Mouse (Mus musculus) retina, embryonic 14.5 days (tissue): ENCODE data around the gene Akap5.
A peak's percentile ranks its signal among the peaks of the same experiment; 100 is the strongest.

Experiments used
- DNase-seq: peaks from one replicate; pipeline ENCODE4 v3.0.0-alpha.2; 2015; ENCODE audit warnings: low spot score

Akap5 gene

GRCm38 (mm10) chr12:76311227-76311626 lies 13.5 kb upstream of the Akap5 start:
- DNase-seq = no peak

DNA sequence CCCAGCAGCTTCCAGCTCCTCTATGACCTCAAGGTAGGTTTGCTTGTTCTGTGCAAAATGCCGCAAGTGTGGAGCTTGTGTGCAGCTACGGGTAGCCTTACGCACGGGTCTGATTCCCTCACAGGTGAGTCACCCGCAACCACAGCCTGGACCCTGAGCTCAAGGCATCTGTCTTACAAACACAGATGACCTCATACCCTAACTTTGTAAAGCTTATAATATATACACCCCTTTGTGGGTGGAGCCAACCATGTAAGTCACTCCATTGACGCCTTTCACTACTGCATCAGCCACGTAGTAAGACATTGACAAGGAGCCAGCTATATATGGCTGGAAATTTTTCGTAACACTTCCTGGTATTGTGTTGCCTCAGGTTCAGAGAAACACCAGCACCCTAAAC lies 12.7 kb upstream of the Akap5 start:
- DNase-seq = no peak

DNA sequence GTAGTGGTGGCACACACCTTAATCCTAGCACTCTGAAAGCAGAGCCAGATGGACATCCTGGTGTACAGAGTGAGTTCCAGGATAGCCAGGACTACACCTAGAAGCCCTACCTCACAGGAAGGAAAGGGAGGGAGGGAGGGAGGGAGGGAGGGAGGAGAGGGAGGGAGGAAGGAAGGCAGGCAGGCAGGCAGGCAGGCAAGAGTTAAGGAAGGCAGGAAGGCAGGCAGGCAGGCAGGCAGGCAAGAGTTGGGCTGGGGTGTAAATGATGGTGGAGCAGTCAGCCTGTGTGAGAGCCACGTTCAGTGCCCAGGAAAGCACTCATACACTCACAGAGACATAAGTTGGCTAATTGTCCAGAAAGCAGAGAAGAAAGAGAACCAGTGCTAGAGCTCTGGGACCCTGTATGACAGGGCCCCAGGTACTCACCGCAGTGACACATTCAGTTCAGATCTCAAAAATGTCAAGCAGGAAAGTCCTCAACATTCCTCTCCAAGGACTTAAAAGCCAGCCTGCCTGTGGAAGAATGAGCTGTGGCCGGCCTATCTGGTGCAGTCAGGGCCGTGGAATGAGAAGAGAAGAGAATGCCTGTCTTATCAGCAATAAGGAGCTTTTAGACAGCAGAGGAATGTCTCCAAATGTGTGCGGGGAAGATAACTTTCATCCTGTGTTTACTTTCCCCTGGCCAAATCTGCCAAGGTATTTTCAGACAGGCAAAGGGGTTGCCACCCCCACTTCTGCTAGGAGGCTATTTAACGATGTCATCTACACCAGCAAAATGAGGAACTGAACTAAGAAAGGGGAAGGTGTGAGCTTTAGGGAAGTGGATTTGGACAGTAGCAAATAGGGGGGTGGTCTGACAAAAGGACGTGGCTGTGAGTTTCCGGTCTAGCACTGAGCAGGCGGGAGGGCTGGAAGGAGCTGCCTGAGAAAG lies 6.1 kb upstream of the Akap5 start:
- no peak for DNase-seq

GRCm38 (mm10) chr12:76326437-76327220 lies 1.9 kb downstream of the Akap5 start:
- no peak for DNase-seq

GRCm38 (mm10) chr12:76328567-76329354 lies 4.1 kb downstream of the Akap5 start:
- no peak for DNase-seq

DNA sequence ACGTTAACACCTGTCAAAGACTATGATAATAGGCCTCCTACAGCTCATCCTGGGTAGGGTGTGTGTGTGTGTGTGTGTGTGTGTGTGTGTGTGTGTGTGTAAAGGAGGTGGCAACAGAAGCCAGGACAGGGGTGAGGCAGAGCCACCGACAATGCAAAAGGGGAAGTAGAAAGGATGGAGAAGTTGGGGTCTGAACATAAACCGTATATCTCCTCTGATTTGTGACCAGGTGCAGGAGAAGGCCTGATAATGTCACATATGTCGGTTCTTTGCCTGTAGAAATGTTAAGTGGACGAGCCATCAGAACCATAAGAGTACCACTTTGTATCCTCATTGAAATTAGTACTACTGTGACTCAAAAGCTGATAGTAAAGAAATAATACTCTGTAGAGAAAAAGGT lies 9.0 kb downstream of the Akap5 start:
- DNase-seq = no peak

- DNase-seq = no peak
Observed at GRCm38 (mm10) chr12:76335641-76336040, 10.9 kb downstream of the Akap5 start.

DNA sequence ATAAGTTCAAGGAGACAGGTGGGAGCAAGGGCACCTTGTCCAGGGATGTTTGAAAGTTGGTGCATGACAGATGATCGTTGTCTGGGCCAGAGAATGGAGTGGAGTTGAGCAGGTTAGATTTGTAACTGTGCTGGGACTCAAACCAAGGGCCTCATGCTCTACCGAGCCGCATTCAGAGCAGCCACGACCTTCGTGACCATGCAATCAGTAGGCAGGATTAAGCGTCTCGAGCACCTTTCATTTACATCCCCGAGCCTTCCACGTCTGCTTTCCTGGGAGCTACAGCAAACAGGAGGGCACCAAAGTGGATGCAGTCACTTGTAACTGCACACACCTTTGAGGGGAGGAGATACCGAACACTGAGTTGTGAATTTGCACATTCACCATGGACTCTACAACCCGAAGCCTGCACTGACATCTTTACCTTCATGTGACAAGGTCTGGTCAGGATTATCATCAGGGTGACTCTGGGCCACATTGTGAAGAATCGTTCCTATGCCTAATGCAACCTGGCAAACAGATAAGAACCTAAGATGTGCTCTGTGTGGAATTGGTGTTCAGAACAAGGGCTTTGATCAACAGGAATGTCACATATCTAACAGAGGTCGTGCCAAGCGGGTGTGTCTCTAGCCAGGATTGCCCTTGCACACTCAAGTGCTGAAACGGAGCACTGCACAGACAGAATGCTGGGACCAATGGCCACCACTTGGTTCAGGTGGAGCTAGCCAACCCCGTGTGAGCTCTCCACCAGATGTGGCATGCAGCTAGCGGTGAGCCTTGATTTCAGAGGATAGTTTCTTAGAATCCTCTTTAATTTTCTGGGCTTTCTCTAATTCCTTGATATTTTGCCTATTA lies 11.6 kb downstream of the Akap5 start:
- DNase-seq = no peak

GRCm38 (mm10) chr12:76341080-76341479 lies 16.4 kb downstream of the Akap5 start:
- DNase-seq = peak; percentile 84

DNA sequence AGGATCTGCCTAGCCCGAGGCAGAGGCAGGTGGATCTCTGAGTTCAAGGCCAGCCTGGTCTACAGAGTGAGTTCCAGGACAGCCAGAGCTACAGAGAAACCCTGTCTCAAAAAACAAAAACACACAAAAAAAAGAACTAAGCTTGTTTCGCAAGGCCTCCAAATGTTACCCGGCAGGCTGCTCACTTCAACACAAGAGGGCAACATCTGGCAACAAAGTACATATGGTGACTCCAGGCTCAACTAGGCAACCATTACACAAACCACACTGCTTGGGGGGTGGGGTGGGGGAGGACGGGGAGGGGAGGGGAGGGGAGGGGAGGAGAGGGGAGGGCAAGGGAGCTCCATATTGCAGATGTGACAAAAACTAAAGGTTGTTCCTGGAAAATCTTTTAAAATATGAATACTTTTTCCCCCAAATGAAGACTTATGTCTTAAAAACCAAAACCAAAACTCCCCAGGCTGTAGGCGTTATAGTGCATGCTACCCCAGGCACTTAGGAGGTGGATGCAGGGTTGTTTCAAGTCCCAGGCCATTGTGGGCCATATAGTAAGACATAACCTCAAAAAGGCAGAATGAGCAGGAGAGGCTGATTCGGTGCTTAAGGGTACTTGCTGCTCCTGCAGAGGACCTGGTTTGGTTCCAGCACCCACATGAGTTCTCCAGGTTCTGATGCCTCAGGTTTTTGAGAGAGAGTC lies 21.2 kb downstream of the Akap5 start:
- no peak for DNase-seq

GRCm38 (mm10) chr12:76349680-76350220 lies 25.1 kb downstream of the Akap5 start:
- DNase-seq = no peak

- DNase-seq = no peak
Observed at GRCm38 (mm10) chr12:76360868-76361267, 36.2 kb downstream of the Akap5 start.

- DNase-seq = no peak
Observed at GRCm38 (mm10) chr12:76361405-76362302, 37.0 kb downstream of the Akap5 start.

DNA sequence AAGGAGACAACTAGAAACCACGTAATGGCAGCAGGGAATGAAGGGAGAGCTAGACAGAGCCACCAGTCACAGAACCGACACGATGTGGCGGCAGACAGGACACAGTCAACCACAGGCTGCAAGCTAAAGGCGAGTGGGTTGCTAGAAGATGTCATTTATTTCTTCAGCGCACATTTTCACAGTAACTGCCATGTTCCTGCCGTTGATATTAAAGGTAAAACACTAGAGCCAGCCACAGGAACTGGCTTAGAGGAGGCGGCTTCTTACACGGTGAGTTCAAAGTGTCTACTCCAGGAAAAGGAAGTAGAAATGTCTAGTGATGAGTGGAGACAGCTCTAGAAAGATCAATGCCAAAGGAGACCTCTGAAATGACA lies 37.6 kb downstream of the Akap5 start:
- DNase-seq = no peak

GRCm38 (mm10) chr12:76366276-76366675 lies 41.6 kb downstream of the Akap5 start:
- DNase-seq = no peak

GRCm38 (mm10) chr12:76367096-76367995 lies 42.7 kb downstream of the Akap5 start:
- peak; percentile 32 for DNase-seq

- no peak for DNase-seq
Observed at GRCm38 (mm10) chr12:76368201-76368789, 43.6 kb downstream of the Akap5 start.

- no peak for DNase-seq
Observed at GRCm38 (mm10) chr12:76368790-76369205, 44.1 kb downstream of the Akap5 start.
